Mouse (Mus musculus) heart, embryonic 14.5 days (tissue): ENCODE data around the gene Mrpl3. TPM values are rescaled to one million over a fixed set of nuclear protein-coding genes. Genes with fewer than 3 reads are reported as not detected.

Experiments used
- ATAC-seq: fragments of 200-750 bp; cut with Nextera tagmentation; 2 replicates; pipeline ENCODE4 v1.8.0; 2017; ENCODE audit warnings: low read depth, moderate TSS enrichment; ENCODE audit not compliant: insufficient number of reproducible peaks, insufficient read depth, low FRiP score
- H3K27ac ChIP-seq, 2 experiments: fragments of 200-500 bp in 1 of 2; fragments of 300-500 bp in 1 of 2; sonication (generic) in 1 of 2; replicated peaks in 1 of 2; 2 replicates each; pipeline ENCODE4 v1.5.1; 2012 to 2014; ENCODE audit warnings: low read depth in 2 of 2, low read length in 2 of 2, control low read depth in 1 of 2, mild to moderate bottlenecking in 1 of 2, mixed read lengths in 1 of 2; ENCODE audit not compliant: control insufficient read depth in 1 of 2, insufficient read depth in 1 of 2
- H3K27me3 ChIP-seq: fragments of 300-500 bp; sonication (generic); 2 replicates; pipeline ENCODE4 v1.6.1; 2014; ENCODE audit warnings: mild to moderate bottlenecking, low read length, control low read depth; ENCODE audit not compliant: control insufficient read depth, insufficient read depth
- H3K36me3 ChIP-seq: fragments of 300-500 bp; sonication (generic); 2 replicates; pipeline ENCODE4 v1.6.1; 2014; ENCODE audit warnings: mild to moderate bottlenecking, control low read depth, low read length, mixed read lengths; ENCODE audit not compliant: control insufficient read depth, insufficient read depth
- H3K4me1 ChIP-seq, 2 experiments: fragments of 200-500 bp in 1 of 2; fragments of 300-500 bp in 1 of 2; sonication (generic) in 1 of 2; 2 replicates each; pipeline ENCODE4 v1.6.1; 2012 to 2014; ENCODE audit warnings: low read length in 2 of 2, control low read depth in 1 of 2, mixed read lengths in 1 of 2; ENCODE audit not compliant: control insufficient read depth in 2 of 2, insufficient read depth in 2 of 2
- H3K4me2 ChIP-seq: fragments of 300-500 bp; sonication (generic); 2 replicates; pipeline ENCODE4 v1.6.1; 2014; ENCODE audit warnings: mild to moderate bottlenecking, low read length
- H3K4me3 ChIP-seq, 2 experiments: fragments of 200-500 bp in 1 of 2; fragments of 300-500 bp in 1 of 2; sonication (generic) in 1 of 2; 2 replicates each; pipeline ENCODE4 v1.5.1; 2012 to 2014; ENCODE audit warnings: low read length in 2 of 2, mild to moderate bottlenecking in 2 of 2, control low read depth in 1 of 2, low read depth in 1 of 2, moderate library complexity in 1 of 2; ENCODE audit not compliant: control insufficient read depth in 1 of 2, insufficient read depth in 1 of 2
- H3K9ac ChIP-seq: fragments of 300-500 bp; sonication (generic); 2 replicates; pipeline ENCODE4 v1.6.1; 2014; ENCODE audit warnings: mild to moderate bottlenecking, low read length
- H3K9me3 ChIP-seq: fragments of 300-500 bp; sonication (generic); 2 replicates; pipeline ENCODE4 v1.6.1; 2016; ENCODE audit warnings: low read length, control low read depth; ENCODE audit not compliant: control insufficient read depth
- WGBS: fragments of 180-500 bp; shearing (Covaris S2); extraction: QIAGEN DNeasy Blood & Tissue Kit; methylation state at CpG from one replicate; pipeline ENCODE4 v1.1.7; 2014; 5-methylcytosine and 5-hydroxymethylcytosine counted together
- polyA plus RNA-seq: library from polyadenylated mRNA; unstranded; fragments of >200 nt; fragmentation: Nextera tagmentation; extraction: Ambion mirVana; gene quantifications from 2 replicates; pipeline ENCODE4 v1.2.1, GENCODE M21; 2014

Gene Mrpl3
- 117 and 118 TPM in 2 replicates for polyA plus RNA-seq

GRCm38 (mm10) chr9:105053147-105053557 is at the start of gene Mrpl3:
Gene Mrpl3, plus strand, starts transcription at chr9:105053239.
- Histone ChIP-seq H3K4me3 (peak within 1 kb of the TSS; percentile 91 to 93), H3K27me3 (no peaks in the 10 kb centered on the region; the same call in 1 of the 2 replicates), H3K9me3 (no peaks in the 10 kb centered on the region), H3K27ac (peak within 1 kb of the TSS; percentile 83 to 87), H3K9ac (peak within 1 kb of the TSS; percentile 97), H3K4me1 (0 out of 4 replicates have a peak, but pooled peaks cover 0 to 7% of the 10 kb centered on the region in 2 experiments), H3K36me3 (peaks cover 37% of the 10 kb centered on the region), H3K4me2 (peak within 1 kb of the TSS; percentile 71)
- under 1% methylated on average over 30 of the region's 31 CpGs for WGBS
- peak; percentile 73 for ATAC-seq

- Histone ChIP-seq H3K4me3 (no peak overlapping the region), H3K9ac (no peak overlapping the region), H3K36me3 (no peaks in the 10 kb centered on the region), H3K27ac (no peak overlapping the region), H3K9me3 (no peaks in the 10 kb centered on the region), H3K4me2 (no peak overlapping the region), H3K4me1 (no peaks in the 10 kb centered on the region), H3K27me3 (no peaks in the 10 kb centered on the region)
- WGBS, result 35% methylated on average over 2 of the region's 2 CpGs
- no peak for ATAC-seq
These were observed 42.3 kb upstream of the Mrpl3 start for GRCm38 (mm10) chr9:105010721-105011120.

- ATAC-seq, result no peak
- WGBS, result 88% methylated on average over 7 of the region's 7 CpGs
- Histone ChIP-seq H3K36me3 (no peaks in the 10 kb centered on the region), H3K4me1 (no peaks in the 10 kb centered on the region), H3K4me3 (no peak overlapping the region), H3K4me2 (no peak overlapping the region), H3K27ac (no peak overlapping the region), H3K9me3 (no peaks in the 10 kb centered on the region), H3K27me3 (no peaks in the 10 kb centered on the region), H3K9ac (no peak overlapping the region)
These were observed 34.9 kb upstream of the Mrpl3 start for GRCm38 (mm10) chr9:105018186-105018585.

GRCm38 (mm10) chr9:105028311-105028710 is 24.7 kb upstream of the Mrpl3 start:
- 70% methylated on average over 3 of the region's 3 CpGs for WGBS
- Histone ChIP-seq H3K27ac (no peak overlapping the region), H3K27me3 (no peaks in the 10 kb centered on the region), H3K36me3 (no peaks in the 10 kb centered on the region), H3K4me3 (no peak overlapping the region), H3K9me3 (no peaks in the 10 kb centered on the region), H3K4me2 (no peak overlapping the region), H3K9ac (no peak overlapping the region), H3K4me1 (no peaks in the 10 kb centered on the region)
- no peak for ATAC-seq

- WGBS, result 78% methylated on average over 9 of the region's 9 CpGs
- Histone ChIP-seq H3K9ac (no peak overlapping the region), H3K4me3 (no peak overlapping the region), H3K9me3 (no peaks in the 10 kb centered on the region), H3K4me1 (no peaks in the 10 kb centered on the region), H3K4me2 (no peak overlapping the region), H3K27ac (no peak overlapping the region), H3K36me3 (no peaks in the 10 kb centered on the region), H3K27me3 (no peaks in the 10 kb centered on the region)
- ATAC-seq, result no peak
These were observed 20.5 kb upstream of the Mrpl3 start for GRCm38 (mm10) chr9:105032572-105032971.

GRCm38 (mm10) chr9:105033641-105034040 is 19.4 kb upstream of the Mrpl3 start:
- no peak overlapping the region for H3K4me2 ChIP-seq
- no peak overlapping the region for H3K9ac ChIP-seq
- H3K4me3 ChIP-seq, result no peak overlapping the region
- no peak overlapping the region for H3K27ac ChIP-seq
- no peaks in the 10 kb centered on the region for H3K27me3 ChIP-seq
- H3K9me3 ChIP-seq, result no peaks in the 10 kb centered on the region
- H3K36me3 ChIP-seq, result no peaks in the 10 kb centered on the region
- H3K4me1 ChIP-seq, result no peaks in the 10 kb centered on the region
- WGBS, result 80% methylated on average over 7 of the region's 7 CpGs
- ATAC-seq, result no peak

- H3K4me1 ChIP-seq, result no peaks in the 10 kb centered on the region
- no peak overlapping the region for H3K4me3 ChIP-seq
- WGBS, result 68% methylated on average over 3 of the region's 3 CpGs
- no peak overlapping the region for H3K27ac ChIP-seq
- H3K4me2 ChIP-seq, result no peak overlapping the region
- H3K9ac ChIP-seq, result no peak overlapping the region
- H3K27me3 ChIP-seq, result no peaks in the 10 kb centered on the region
- no peaks in the 10 kb centered on the region for H3K9me3 ChIP-seq
- no peaks in the 10 kb centered on the region for H3K36me3 ChIP-seq
- ATAC-seq, result no peak
These were observed 15.2 kb upstream of the Mrpl3 start for GRCm38 (mm10) chr9:105037847-105038246.

- WGBS, result 68% methylated on average over 7 of the region's 7 CpGs
- Histone ChIP-seq H3K36me3 (no peaks in the 10 kb centered on the region), H3K27ac (no peak overlapping the region), H3K9me3 (no peaks in the 10 kb centered on the region), H3K4me1 (no peaks in the 10 kb centered on the region), H3K9ac (no peak overlapping the region), H3K27me3 (no peaks in the 10 kb centered on the region; the same call in 1 of the 2 replicates), H3K4me3 (no peak overlapping the region), H3K4me2 (no peak overlapping the region)
- no peak for ATAC-seq
These were observed 7.0 kb upstream of the Mrpl3 start for GRCm38 (mm10) chr9:105046014-105046413.
